Mouse (Mus musculus) cerebellum, postnatal 4 days (tissue): ENCODE measurements at regions not wholly inside any gene's neighbourhood (a gene's known extent, or its start where the extent isn't known, plus 50 kb on each side); places are given as distances from the start of the nearest gene placed in this dataset.

ENCODE experiments used
- DNase-seq, 2 experiments: peaks; one replicate each; pipeline ENCODE4 v3.0.0; 2022; ENCODE audit warnings: low spot score in 2 of 2, mixed read lengths in 1 of 2

DNA sequence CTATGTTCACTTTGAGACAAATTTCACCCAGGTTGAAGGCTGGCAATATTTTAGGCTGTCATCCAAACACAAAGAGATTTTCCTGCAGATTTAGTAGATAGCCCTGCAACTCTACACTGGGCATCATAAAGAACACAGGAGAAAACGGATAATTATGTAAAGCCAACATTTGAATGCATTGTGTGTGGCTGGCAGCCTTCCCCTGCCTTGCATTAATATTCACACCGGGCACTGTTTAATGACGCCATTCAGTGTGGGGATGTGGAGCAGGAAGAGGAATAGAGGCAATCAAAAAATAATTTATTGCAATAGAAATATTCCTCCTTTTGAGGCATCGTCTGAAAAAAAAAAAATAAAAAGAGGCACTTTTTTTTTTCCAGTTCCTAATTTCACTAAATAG lies 105.7 kb downstream of the Samd5 start:
- DNase-seq: no peak

DNA sequence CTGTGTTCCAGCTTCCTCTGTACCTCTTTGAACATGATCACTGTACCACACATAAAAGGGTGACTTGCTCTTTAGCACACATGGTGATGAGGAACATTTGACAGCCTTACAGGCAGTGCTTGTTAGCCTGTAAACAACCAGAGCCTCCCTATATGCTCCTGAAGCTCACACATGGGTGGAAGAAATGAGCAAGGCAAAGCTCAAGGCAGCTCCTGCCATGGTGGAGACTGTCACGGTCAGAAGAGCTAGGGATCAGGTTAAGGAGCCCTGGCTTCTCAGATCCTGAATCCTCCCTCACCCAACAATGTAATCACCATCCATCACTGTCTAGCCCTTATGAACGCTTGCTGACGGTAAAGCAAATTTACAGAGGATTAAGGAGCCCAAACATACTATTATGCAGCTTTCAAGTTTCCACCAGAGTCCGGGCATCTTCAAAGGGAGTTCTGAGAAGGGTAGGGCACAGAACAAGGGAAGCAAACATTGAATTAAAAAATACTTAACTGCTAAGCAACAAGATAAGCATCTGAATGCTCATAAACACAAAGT lies 117.4 kb downstream of the Samd5 start:
- no peak for DNase-seq

DNA sequence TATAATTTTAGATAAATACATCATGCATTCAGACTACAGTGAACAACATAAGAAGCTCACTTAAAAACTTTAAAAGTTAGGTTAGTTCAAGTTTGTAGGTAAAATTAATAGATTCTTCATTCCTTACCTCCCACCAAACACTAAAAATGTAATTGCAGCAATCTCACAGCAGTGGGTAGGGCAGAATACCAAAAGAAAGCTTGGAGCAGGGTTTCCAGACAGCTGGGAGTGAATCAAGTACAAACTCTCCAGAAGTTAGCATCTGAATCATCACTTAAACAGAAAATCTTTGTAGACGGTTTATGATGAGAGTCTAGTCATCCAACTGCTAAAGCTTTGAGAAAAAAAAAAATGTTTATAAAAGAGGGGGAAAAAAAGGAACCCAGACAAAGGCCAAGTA lies 117.9 kb downstream of the Samd5 start:
- no peak for DNase-seq

- no peak for DNase-seq
Observed at GRCm38 (mm10) chr10:9553946-9554345, 121.1 kb downstream of the Samd5 start.

DNA sequence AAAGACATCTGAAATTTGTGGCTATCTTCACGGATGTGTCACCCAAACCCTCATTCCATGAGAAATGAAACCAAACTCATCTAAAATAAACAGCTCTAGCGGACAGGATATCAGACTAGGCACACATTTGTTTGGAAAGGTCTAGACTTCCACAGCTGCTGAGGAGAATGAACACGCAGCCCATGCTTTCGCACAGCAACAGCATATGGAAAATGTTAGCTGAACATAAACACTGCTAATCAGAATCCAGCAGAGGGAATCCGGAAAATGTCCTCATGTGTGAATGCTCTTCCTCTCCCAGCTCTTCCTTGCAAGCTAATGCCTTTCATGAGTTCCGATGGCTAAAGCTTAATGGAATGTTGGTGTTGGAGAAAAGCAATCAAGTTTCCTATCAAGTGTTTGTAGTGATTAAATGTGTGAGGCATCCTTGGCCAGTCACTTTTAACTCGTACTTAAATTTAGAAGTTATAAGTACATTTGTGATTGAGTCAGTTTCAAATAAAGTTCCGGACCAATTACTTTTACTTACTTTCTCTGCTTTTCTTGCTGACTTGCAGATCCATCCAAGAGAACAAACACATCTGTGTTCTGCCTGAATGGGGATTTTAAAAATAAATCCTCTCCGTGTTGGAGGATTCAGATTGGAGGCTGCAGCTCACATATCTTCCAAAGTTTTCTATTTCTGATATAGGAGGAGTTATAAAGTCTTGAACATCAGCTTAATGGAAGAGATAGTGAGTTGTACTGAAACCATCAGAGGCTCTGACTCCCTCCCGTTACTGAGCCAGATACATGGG lies 124.9 kb downstream of the Samd5 start:
- no peak for DNase-seq

DNA sequence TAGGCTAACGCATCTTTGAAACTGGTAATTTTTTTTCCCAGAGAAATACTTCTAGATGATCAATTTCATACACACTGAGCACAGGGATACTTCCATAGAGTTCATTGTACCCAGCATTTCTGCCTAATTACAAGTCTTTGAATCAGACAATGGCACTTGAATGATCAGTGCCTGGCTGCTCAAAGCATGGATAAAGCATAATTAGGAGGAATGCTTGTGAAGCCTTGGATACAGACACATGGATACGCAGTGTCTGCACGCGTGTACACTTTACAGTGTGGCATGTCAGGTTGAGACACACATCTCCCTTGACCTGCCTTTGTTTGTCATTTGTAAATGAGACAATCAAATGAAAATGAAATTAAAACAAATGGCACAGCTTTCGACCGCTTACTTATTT lies 129.2 kb downstream of the Samd5 start:
- no peak for DNase-seq

- no peak for DNase-seq
Observed at GRCm38 (mm10) chr10:9544041-9544786, 130.8 kb downstream of the Samd5 start.

- no peak for DNase-seq
Observed at GRCm38 (mm10) chr10:9541579-9541978, 133.4 kb downstream of the Samd5 start.

- no peak for DNase-seq
Observed at GRCm38 (mm10) chr10:9537686-9538085, 137.3 kb downstream of the Samd5 start.

GRCm38 (mm10) chr10:9534552-9534951 lies 140.5 kb downstream of the Samd5 start:
- no peak for DNase-seq

DNA sequence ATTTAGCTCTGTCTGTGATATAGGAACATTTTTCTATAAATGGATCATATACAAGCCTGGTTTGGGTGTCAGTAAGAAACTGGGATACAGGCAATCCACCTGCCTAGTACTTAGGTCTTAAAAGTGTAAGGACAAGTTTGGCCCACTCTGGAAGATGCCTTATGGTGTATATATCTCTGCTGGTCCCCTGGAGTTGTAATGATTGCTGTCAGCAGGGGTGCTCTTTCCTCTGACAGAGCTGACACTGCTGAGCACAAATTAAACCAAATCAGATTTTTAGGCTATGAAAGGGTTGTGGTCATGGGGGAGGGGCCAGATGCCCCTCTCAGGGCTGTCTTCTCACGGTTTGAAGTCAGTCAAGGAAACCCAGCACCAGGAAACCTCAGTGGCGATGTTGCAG lies 141.7 kb downstream of the Samd5 start:
- DNase-seq: no peak

DNA sequence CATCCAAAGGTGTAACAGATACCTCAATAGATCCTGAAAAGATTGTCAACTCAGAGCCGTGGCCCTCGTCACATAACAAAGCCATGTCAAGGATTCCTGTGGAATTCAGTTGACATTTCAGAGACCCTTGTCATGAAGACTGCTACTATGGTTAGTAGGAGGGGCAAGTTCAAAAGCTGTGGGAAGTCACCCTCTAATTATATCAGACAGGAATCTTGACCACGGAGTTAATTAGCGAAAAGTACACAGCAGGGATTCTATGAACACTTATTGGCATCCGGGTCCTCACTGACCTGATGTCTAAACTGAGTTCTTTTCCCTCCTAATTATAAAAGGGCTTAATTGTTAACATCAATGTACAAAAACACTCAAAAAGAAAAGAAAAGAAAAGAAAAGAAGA lies 143.1 kb downstream of the Samd5 start:
- no peak for DNase-seq

DNA sequence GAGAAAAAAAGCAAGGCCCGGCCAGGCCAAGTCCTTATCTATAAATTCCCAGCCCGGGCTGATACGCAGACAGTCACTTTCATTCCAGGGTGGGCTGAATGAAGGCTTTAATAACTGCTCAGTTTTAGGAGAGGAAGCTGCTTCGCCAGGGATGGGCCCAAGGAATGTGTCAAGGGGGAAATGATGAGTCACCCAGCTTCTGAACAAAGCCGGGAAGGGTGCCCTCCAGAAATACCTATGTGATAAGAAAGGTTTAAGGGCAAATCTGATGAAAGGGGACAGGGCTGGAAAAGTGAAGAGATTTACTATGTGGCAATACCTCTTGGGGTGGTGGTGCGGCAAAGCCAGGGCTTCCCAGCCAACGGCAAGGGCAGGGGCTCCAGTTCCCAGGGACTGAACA lies 145.6 kb downstream of the Samd5 start:
- no peak for DNase-seq

DNA sequence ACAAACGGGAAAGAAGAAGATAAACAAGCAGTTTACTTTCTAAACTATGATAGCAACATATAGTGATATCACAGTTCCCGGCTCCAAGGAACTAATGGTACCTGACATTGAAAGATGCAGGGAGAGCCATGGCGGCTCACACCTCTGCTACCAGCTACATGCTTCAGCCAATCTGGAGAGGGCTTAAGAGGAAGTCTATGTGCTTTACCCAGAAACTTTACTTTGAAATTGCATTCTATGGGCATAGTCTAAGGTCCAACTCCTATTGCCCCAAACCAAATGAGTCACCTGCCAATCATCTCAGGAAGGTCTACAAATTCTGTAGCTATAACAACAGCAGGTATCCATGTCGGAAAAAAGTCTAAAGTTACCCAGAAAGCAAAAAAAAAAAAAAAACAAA lies 146.9 kb downstream of the Samd5 start:
- DNase-seq: no peak

GRCm38 (mm10) chr10:9509764-9510390 lies 165.1 kb downstream of the Samd5 start:
- DNase-seq: no peak

DNA sequence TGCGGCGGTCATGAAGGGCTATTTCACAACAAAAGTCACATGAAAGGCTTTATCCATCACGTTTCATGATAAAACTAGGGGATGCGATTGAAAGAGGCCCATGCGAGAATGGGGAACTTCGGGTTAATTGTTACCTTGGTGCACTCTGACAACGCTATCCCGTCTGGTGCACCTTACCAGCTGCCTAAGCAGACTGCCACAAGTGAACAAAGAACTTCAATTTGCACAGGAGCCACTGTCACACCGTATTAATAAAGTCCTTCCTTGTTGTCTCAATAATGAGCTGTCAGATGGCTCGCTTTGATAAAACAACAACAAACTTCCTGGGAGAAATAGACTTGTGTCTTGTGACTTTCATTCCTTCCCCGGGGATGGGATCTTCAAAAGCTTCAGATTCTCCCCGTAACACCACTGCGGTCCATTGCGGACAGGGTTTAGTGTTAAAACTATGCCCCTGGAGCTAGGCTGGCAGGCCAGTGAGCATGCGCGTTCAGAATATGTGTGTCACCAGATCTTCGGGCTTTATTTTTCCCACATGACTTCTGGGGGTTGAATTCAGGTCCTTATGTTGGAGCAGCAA lies 165.8 kb downstream of the Samd5 start:
- no peak for DNase-seq

DNA sequence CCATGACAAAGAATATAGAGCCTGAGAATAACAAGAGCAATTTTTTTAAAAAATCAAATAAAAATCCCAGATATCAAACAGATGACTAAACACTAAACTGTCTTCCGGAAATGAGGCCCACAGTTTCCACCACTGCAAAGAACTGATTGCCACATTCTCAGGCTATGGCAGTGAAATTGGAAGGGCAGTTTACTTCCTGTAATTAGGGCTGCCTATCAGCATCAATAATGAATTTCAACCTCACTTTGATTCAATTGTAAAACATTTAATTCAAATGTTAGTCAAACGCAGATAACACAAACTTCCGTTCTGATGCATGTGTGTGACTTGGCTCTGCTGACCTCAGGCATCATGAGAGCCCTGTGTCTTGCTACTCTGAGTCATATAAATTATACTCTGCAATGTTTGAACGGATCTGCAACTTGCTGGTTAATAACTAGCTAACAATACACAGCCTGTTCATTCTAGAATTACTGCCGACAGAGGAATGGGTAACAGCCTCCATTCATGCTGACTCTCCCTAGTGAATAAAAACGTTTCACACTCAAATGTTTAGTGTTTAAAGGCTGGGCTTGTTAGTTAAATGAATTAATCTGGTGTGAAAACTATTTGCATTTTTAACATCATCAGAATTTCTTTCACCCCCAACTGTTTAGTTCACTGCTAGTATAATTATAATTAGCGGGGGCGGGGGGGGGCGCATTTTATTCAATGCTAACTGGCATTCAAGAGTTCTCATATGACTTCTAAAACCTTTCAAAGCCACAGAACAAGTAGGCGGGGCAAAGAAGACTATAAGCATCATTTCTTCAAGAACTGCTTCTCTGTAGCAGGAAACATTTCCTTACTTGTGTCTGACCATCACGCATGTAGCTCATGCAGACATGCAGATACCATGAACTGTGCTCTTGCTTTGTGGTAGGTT lies 171.2 kb downstream of the Samd5 start:
- DNase-seq: no peak

- DNase-seq: no peak
Observed at GRCm38 (mm10) chr10:9498550-9498949, 176.5 kb downstream of the Samd5 start.

DNA sequence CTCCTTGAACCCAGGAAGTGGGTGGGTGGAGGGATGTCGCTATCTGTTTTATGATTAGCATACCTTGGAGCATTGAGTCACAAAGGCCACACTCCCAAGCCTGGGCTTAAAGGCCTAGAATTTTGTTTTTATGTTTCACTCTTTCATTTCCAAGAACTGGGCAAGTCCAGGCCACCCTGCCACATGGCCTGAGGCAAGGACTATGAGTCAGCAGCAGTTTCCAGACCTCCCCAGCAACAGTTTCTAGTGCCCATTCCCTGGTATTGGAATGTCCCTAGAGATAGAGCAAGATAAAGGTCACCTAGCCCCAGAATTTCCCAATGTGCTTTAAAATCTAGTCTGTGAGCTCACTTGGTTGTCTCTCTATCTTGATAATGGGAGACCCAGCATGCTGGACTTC lies 178.0 kb downstream of the Samd5 start:
- no peak for DNase-seq

- no peak for DNase-seq
Observed at GRCm38 (mm10) chr10:9495143-9495651, 179.8 kb downstream of the Samd5 start.

- DNase-seq: no peak
Observed at GRCm38 (mm10) chr10:9490416-9490815, 184.6 kb downstream of the Samd5 start.
